Mouse (Mus musculus) cerebellum, postnatal 10 days (tissue): ENCODE data around the gene Pdpn.
A peak's percentile ranks its signal among the peaks of the same experiment; 100 is the strongest.

Experiments
- DNase-seq, 2 experiments: peaks; one replicate each; pipeline ENCODE4 v3.0.0; 2021; ENCODE audit warnings: mixed read lengths in 2 of 2

Pdpn gene

GRCm38 (mm10) chr4:143298431-143299315, 691 bp downstream of the Pdpn start:
- DNase-seq, result peak; percentile 72 to 77

GRCm38 (mm10) chr4:143297016-143297556, 2.3 kb downstream of the Pdpn start:
- DNase-seq, result peak; percentile 46 to 53

DNA sequence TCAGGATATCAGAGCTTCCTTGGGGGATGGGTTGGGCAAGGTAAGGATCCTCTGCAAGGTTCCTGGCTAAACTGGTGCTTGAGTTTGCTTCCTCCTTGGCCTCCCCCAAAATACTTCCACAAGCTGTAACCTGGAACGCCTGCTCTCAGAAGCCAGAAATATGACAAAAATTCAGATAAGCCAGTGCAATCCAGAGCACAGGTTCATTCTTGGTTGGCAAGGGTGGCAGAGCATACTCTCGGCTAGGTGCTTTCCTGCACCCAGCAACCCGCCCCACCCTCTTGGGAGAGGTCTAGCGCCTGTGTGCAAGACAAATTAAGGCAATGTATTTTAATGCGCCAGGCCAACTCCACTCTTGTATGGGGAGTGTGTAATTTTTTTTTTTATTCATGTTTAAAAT, 3.2 kb downstream of the Pdpn start:
- DNase-seq, result no peak

GRCm38 (mm10) chr4:143294324-143294723, 5.0 kb downstream of the Pdpn start:
- DNase-seq, result no peak

DNA sequence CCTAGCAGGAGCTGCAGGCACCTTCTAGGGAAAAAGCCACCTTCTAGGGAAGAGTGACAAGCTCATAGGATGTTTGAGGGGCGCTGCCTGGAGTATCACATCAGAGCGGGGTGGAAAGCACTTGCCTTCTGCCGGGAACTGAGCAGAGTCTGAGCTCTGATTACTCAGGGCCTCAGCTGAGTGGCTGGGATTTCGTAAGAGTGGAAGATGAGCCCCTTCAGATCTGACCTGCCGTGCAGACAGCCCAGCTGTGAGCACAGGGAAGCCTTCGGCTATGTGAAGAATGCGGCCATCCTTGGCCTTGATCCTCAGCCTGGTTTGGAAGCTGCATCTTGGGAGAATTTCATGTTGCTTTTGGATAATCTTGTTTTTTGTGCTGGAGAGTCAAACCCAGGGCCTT, 10.5 kb downstream of the Pdpn start:
- DNase-seq, result no peak

DNA sequence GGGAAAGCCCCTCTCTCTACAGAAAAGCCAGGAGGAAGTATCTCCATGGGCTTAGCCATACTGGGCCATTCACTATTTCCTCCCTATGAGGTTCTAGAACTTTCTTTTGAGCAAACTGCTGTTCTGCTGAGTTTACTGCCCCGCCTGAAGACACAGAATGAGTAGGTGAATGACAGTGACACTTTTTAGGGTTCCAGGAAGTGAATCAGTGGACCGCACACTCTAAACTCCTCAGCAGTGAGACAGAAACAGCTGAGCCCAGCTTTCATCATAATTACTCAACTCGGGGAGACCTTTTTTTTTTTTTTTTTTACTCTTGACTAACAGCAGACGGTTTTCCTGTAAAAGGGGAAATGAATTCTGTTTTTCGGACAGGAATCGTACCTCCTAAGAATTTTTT, 10.9 kb downstream of the Pdpn start:
- no peak for DNase-seq

GRCm38 (mm10) chr4:143287065-143287464, 12.3 kb downstream of the Pdpn start:
- DNase-seq, result no peak

- peak; percentile 51 to 57 for DNase-seq
These were observed 19.2 kb downstream of the Pdpn start for GRCm38 (mm10) chr4:143280166-143280565.

GRCm38 (mm10) chr4:143279661-143280060, 19.7 kb downstream of the Pdpn start:
- peak in 1 of 2 experiments; percentile 7 for DNase-seq

- no peak for DNase-seq
These were observed 20.3 kb downstream of the Pdpn start for GRCm38 (mm10) chr4:143279016-143279415.

- DNase-seq, result peak; percentile 51 to 64
These were observed 20.9 kb downstream of the Pdpn start for GRCm38 (mm10) chr4:143278429-143278871.

GRCm38 (mm10) chr4:143277319-143277718, 22.0 kb downstream of the Pdpn start:
- no peak for DNase-seq

GRCm38 (mm10) chr4:143271571-143271970, 27.8 kb downstream of the Pdpn start:
- no peak for DNase-seq

- DNase-seq, result no peak
These were observed 28.5 kb downstream of the Pdpn start for GRCm38 (mm10) chr4:143270903-143271302.

GRCm38 (mm10) chr4:143262696-143263095, 36.7 kb downstream of the Pdpn start:
- DNase-seq, result no peak

- no peak for DNase-seq
These were observed 39.5 kb downstream of the Pdpn start for GRCm38 (mm10) chr4:143259718-143260349.

GRCm38 (mm10) chr4:143258517-143258916, 40.8 kb downstream of the Pdpn start:
- peak; percentile 88 to 90 for DNase-seq

DNA sequence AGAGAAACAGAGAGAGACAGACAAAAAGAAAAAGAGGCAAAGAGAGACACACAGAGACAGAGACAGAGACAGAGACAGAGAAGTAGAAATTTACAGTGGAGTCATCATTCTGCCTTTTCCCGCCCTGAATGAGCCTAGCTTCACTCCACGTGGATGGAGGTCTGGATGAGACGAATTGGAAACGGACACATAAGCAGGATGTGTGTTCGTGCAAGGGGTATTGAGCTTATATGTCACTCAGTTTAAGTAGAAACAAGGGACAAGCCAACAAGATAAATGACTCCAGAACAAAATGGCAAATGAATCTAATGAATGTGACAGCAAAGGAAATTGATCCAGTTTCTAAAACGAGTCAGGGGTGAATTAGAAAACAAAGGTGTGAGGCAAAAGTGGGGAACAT, 41.4 kb downstream of the Pdpn start:
- DNase-seq, result no peak

- DNase-seq, result no peak
These were observed 43.8 kb downstream of the Pdpn start for GRCm38 (mm10) chr4:143255541-143255940.

DNA sequence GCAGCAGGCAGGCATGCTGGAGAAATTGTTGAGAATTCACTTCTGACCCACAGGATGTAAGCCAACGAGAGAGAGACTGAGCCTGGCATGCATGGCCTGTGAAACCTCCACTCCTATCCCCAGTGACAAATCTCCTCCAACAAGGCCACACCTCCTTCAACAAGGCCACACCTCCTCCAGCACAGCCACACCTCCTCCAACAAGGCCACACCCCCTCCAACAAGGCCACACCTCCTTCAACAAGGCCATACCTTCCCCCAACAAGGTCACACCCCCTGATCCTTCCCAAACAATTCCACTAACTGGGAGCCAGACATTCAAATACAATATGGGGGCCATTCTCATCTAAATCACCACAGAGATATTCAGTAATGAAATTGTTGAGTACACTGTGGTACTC, 46.0 kb downstream of the Pdpn start:
- DNase-seq, result no peak

DNA sequence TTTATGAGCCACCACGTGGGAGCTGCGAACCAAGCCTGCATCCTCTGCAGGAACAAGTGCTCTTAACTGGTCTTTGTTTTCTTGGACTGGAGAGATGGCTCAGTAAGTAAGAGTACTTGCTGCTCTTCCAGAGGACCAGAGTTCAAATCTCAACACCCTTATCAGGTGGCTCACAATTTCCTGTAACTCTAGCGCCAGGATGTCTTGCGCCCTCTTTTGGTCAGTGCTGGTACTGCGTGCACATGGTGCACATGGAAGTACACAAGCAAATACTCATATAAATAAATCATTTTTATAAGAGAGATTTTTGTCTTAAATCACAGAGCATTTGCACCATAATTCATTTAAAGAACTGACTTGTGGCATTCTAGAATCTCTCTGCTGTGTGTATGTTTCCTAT, 51.3 kb downstream of the Pdpn start:
- DNase-seq, result peak; percentile 16 to 28

GRCm38 (mm10) chr4:143241294-143241693, 58.1 kb downstream of the Pdpn start:
- DNase-seq, result no peak

- DNase-seq, result no peak
These were observed 59.7 kb downstream of the Pdpn start for GRCm38 (mm10) chr4:143239615-143240201.
